Mouse (Mus musculus) gastrocnemius, postnatal 4 days (tissue): ENCODE results near the gene Megf8. TPM values are rescaled to one million over a fixed set of nuclear protein-coding genes. Genes with fewer than 3 reads are reported as not detected.

Experiments
- DNase-seq, 2 experiments: peaks; one replicate each; pipeline ENCODE4 v3.0.0; 2021 to 2022; ENCODE audit warnings: low spot score in 2 of 2, mixed read lengths in 2 of 2
- total RNA-seq, 2 experiments: library from RNA; stranded (reverse); gene quantifications; 2 replicates each; pipeline ENCODE4 v1.2.3; 2021

Megf8 gene
- total RNA-seq, 2 experiments from 2014 or later, result 34.9 to 40.4 TPM

DNA sequence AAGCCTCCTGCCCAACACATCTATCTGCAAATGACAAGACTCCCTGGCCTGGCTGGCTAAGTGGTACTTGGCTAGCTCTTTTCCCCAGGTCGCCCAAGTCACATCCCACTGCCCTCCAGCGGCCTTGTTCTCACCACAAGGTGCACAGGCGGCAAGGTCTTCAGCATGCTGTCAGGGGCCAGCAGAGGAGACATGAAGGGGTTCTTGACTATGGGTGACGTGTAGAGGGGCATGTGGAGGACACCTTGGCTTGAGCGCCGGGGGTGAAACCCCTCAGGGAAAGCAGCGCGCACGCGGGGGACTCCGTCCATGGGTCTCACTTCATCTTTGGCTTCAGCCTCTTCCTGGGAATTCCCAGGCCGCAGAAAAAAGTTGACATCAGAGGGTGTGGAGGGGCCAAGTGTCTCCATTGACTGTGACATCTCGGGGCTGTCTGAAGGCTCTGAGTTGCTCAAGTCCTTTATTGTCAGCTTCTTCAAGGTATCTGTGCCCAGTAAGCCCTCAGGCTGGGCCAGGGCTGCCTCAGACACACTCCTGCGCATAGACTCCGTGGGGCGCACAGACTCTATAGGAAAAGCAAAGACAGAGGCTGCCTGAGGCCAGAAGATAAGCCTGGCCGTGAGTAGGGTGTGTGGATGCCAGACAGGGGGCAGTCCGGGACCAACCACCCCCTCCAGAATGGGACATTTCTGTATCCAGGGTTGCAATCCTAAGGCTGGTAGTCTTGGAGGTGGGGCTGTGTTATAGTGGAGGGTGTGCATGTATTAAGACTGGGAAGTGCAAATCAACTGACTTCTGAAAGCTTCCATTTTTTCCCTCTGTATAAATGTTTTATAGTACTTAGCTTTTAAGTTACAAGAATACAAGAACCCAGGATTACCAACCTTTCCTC lies 63.7 kb downstream of the Megf8 start:
- no peak for DNase-seq

DNA sequence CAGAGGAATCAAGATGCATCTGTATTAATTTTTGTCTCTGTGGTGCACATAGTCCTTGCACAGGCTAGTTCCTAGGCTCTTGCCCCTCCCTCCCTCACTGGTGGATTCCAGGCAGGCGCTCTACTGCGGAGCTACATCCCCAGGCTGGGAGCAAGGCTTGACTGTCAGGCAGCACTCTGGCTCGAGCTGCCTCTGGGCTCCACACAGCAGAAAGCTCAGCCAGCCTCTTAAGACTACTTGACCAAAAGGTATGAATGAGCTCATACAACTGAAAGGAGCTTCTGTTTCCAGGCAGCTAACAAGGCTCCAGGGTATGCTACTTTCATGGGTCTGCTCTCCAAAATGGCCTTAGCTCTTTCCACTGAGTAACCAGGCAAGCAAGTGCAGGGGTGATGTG lies 64.3 kb downstream of the Megf8 start:
- DNase-seq, result no peak

DNA sequence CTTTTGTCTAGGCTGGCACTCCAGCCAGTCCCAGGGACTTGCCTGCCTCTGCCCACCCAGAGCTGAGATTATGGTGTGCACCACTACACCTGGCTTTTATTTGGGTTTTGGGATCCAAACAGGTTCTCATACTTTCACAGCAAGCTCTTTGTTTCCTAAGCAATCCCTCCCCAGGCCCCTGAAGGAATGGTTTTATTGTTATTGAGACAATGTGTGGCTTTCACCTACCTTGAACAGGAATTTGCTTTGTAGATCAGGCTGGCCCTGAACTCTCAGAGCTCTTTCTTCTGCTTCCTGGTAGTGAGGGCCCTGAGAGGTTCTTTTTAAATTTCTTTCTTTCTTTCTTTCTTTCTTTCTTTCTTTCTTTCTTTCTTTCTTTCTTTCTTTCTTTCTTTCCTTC lies 65.6 kb downstream of the Megf8 start:
- no peak for DNase-seq

DNA sequence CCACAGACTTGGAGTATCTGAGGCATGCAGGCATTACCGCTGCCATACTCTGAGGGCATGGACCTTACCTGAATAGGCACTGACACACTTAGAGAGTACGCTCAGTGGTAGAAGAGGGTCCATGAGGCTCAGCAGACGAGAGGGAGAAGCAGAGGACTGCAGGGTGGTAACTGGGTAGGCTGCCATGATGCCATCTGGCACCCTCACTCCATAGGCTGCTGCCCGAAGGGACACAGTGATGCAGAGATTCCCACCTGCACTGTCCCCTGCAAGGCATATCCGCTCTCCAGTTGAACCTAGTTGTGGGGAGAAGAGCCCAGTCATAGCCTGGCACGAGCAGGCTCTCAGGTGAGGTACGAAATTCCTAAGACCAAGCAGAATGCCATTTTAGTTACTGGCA lies 66.4 kb downstream of the Megf8 start:
- no peak for DNase-seq

DNA sequence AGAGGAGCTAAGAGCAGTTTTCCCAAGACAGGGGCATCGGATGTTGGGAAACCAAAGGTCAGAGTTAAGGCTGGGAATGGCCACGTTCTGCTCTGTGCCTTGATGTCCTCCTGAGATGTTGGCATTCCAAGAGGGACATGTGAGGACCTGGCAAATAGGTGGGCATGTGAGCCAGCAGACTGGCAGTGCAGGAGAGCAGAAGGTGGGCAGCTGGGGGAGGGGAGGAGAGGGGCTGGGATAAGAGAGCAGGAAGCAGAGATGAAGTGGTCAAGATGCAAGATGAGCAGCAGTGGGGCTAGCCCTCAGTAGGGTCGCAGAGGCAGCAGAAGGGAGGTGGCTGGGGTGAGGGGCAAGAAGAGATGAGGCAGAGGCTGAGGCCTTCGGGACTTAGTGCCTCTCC lies 66.9 kb downstream of the Megf8 start:
- DNase-seq, result no peak

DNA sequence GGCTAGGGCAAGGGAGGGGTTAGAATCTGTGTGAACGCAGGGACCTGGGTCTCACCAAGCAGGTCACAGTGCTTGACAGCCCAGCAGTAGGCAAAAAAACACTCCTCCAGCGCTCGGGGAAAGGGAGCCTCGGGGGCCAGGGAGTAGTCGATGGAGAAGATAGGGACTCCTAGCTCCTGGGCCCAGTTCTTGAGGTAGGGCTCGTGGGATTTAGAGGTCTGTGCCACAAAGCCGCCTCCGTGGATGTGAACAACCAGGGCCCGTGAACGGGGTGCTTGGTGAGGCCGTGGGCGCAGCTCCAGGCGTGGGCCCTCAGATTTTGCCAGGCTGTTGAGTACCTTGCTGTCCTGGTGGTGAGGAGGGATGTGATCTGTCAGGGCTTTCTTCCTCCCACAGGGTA lies 67.4 kb downstream of the Megf8 start:
- DNase-seq, result no peak

DNA sequence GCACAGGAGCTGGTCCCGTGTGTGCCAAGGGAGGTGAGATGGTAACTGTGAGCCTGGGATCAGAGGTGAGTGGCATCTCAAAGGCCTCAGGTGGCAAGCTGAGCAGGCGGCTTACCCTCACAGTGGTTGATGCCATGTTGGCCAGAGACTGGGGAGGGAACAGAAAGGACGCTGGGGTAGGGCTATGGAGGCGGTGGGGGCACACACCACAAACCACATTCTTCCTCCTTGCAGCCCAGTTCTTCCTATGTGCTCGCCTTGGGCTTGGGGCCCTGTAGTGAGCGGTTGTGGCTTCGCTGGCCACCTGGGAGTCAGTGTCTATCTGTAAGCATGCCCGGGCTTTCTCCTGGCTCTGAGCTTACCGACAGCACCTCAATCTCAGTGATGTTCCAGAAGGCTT lies 67.9 kb downstream of the Megf8 start:
- no peak for DNase-seq

DNA sequence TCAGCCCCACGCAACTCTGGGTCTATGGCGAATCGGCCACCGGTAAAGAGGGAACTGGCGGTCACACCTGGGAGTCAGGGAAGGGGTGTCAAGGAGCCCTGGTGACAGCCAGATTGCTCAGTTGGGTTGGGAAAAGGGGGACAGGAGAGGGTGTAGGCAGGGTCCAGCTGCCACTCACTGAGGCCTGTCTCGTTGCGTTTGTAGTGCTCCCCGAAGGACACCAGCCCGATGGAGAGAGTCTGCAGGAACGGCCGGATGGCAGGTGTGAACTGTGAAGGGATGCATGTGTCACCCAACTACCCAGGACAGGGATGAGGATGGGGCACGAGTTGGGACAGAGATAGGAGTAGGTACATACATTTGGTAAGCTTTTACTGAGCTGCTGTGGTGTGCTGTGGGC lies 68.3 kb downstream of the Megf8 start:
- DNase-seq, result no peak

DNA sequence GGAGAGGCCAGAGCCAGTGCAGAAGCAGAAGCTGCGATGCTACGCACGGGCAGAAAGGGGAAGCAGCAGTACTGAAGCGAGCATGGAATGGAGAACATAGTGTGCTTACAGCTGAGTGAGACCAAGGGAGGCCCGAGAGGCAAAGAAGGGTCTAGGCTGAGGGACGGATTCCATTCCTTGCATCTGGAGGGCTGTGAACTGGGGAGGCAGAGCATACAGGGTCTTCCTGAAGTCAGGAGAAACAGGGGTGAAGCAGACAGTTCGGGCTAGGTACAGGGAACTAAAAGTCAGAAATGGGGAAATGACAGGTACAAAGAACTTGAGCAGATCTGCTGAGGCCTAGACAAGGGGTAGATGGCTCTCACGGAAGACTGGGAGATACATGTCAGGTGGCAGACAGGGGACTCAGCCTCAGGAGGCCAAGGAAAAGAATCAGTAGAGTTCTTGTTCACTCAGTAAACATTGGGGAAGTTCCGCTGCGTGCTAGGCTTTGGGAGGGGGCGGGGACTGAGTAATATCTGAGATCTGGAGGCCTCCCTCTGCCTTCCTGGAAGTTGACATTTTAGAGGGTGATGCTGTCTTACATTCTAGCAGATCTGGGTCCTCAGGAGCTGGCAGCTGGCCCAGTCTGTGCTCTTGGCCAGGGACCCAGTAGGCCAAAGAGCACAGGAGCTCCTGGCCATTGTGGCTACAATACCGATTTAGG lies 69.0 kb downstream of the Megf8 start:
- peak in 1 of 2 experiments; percentile 78 for DNase-seq

DNA sequence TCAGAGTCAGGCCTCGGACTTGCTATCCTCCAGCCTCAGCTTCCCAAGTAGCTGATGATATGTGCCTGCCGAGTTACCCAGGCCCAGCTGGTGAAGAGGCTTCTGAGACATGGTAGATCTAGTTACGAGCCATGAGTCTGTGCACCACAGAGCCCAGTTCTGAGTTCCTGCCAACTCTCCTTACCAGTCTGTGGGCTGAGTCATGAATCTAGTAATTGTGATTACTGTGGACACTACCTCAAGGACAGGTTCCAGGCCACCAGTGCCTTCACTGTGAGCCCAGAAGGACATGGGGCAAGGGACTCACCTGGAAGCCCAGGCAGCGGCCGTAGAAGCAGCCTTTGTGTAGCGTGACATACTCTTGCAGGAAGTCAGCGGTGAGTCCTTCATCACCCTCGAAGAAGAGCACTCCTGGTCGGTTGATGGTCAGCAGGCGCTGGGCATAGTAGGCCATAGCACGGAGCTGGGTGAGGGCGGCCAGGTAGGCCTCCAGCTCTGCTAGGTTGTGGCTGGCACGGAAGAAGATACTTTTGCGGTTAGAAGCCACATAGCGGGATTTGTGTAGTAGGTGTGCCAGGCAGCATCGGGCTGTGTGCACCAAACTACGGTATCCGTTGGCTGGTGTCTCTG lies 71.0 kb downstream of the Megf8 start:
- no peak for DNase-seq

DNA sequence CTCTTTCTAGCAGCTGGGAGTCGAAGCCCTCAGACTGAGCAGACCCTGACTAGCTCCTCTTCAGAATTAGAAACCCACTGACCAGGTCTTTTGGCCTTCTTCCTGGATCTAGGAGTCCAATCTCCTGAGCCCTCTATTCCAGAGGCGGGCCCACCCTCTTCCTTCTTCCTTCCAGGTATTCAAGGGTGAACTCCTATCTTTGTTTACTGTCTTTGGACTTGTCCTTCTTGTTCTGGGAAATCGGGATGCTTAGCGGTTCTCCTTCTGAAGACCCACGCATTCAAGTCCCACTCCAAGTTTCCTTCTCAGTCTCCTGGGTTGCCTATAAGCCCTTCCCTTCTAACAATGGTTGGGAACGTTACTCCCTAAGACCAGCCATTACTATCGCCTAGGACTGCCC lies 72.0 kb downstream of the Megf8 start:
- DNase-seq, result no peak

DNA sequence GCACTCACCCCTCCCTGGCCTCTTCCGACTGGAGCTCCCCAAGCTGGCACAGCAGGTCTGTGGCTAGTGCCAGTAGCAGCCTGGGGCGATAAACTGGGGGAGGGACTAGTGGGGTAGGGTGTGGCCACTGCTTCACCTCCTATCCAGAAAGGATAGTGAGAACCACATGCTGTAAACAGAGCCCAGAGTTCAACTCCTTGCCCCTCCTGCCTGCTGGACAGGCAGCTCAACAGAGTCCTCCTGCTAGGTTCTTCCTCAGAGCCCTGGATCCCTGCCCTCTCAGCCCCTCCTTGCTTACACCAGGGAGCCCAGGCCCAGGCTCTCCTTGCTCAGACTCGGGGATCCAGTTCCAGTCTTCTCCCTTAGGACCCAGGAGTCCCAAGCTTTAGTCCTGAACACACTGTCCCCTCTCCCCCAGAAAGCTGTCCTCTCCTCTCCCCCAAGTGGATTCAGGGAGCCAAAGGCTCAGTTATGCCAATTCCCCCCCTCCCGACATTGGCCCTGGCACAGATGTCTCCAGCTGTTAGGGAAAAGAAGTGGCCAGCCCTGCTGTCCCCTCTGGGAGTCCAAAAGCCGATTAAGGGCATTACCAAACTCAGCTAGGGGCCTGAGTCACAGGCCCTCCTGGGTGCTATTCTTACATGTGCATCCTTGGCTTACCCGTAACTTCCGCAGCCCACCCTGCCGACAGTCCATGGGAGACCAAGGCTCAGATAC lies 73.2 kb downstream of the Megf8 start:
- DNase-seq, result peak in 1 of 2 experiments; percentile 50

DNA sequence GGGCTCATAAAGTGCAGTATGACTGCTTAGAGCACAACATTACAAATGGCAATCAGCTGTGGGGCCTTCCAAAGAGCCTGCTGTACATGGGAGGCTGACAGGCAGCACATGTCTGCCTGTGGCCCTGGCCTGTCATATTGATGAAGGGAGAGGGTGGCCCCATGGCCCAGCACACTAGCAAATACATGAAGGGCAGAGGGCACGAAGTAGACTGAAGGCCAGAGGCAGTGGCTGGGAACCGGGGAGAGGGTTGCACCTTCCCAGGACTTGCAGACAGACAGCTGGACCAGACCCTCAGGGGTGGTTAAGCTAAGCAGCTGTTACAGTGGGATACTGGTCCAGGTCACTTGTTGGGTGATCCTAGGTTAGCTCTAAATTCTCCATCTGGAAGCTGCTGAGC lies 74.0 kb downstream of the Megf8 start:
- DNase-seq, result no peak

DNA sequence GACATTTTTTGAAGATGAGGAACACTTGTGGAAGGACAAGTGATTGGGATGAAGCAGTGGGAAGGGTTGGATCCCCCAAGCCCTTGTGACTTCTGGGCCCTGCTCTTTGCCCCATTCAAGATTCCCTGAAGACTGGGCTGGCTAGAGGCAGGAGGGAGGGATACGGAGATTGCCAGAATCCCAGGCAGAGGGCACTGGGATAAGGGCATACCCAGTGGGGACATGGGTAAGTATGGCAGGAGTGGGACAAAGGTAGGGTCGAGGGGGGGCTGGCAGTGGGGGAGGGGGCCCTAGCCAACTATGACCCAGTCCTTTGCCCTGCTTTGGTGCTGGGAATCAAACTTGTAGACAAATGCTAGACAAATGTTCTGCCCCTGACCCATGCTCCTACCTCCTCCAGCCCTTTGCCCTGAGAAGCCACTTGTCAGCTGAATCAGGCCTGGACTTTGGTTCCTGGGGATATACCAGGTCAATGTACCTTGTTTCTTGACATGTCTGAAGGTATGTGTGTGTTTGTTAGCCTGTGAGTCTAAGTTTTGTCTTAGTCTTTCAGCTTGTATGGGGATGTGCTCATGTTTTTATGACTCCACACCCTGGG lies 75.0 kb downstream of the Megf8 start:
- no peak for DNase-seq

DNA sequence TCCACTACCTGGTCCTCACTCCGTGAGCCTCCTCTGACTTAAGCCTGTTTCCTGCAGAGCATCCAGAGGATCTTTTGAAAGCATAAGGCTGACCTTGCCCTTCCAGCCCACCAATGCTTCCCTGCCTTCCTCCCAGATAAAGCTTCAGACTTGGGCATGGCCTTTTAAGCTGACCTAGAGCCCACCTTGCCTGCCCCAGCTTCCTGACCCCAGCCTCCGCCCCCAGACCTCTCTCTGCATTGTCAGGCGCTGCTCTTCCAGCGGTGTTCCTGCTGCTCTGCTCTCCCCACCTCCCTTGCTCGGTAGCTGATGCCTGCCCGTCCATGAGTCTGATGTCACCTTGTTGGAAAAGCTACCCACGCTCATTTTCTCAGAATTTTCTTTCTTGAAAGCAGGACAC lies 75.9 kb downstream of the Megf8 start:
- no peak for DNase-seq

DNA sequence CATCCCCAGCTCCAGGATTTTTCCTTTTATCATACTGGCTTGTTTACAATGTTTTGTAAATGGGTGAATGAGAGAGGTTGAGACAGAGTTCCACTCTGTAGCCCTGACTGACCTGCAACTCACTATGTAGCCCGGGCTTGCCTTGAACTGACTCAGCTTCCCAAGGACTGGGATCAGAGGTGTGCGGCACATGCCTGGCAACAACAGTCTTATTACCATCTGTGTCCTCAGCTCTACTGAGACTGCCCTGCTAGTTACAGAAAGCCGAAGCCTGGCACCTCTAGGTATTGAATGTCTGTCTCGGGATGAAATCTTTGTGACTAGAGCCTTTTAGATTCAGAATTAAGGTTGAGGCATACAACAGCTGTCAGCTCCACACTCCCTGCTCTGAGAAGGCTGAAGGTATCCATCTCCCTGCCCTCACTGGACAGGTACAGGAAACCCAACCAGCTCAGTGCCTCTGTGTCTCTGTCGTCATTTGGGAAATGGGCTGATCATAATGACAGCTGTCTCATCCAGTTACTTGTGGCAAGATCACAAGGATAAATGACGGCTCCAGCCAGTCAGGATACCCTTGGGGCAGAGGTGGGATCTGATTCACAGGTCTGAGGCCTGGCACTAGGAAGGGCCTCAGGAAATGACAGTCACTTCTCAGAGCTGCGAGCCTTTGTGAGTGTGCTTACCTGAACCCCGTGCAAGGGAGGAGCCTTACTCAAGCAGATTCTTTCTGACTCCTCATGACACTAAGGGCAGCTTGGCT lies 76.7 kb downstream of the Megf8 start:
- no peak for DNase-seq

DNA sequence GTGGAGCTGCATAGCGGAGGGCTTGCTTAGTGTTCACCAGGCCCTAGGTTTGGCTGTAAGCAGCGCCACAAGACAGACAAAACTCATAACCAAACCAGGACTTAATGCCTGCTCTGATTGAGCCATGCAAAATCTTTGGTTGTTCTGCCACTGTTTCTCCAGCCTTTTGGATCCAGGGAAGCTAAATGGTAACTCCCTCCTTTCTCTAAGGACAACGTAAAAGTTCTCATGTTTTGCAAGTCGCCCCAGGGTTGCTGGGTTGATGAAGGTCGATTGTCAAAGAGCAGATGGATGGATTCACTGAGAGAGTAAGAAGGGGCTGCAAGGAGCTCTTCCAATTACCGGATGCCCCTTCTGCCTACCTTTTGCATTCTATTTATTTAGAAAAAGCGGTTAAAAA lies 77.8 kb downstream of the Megf8 start:
- no peak for DNase-seq

DNA sequence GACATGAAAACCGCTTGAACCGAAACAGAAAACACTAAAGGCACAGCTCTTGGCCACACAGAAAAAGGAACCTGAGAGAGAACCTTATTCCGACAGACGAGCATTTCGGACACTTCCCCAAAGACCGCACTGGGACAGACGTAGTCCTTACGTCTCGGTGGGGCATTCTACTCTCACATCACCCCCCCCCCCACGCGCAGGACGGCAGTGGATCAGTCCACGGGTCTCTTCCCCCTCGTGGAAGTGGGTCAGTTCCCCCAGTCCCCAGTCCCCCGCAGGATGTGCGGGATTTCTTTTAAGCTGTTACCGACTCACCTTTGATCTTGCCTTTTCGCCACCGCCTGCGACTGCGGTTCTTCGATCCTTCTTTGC lies 78.2 kb downstream of the Megf8 start:
- no peak for DNase-seq

DNA sequence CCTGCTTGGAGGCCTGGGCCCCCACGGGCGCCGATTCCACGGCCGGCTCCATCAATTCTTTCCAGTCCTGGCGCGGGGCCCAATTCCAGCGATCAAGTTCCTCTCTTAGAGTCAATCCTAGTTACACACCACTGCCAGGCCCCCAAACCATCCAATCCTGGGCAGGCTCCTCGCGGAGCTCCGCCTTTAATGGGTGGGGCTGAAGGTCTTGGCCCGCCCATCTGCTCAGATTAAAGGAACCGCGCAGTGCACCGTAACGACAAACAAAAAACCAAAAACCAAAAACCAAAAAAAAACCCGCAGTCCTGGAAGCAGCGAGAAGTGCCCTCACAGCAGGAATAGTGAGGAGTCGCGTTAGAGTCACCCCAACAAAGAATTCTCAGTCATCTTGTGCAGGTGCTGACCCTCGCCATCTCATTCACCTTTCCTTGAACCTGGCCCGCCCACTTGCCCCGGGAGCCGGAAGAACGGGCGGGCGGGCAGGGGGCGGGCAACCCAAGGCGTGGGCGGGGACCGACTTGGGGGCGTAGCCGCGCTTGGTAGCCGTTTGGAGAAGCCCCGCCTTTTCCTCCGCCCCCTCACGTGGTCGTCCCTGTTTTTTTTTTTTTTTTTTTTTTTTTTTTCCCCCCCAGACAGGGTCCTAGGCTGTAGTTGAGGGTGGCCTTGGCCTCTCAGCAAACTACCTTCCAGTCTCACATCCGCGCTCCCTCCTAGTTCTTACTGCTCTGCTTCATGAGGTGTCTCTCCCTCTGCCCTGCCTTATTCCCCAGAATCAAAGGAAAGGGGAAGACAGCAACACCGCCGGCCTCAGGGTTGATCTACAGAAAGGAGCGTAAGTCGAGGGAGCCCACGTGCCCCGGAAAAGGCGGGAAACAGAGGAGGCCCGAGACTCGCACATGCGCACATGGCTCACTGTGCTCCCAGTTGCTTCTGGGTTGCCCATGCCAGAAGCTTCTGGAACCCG lies 78.9 kb downstream of the Megf8 start:
- peak; percentile 94 to 98 for DNase-seq
